Mouse (Mus musculus) right cerebral cortex, adult 18-20 months (tissue): ENCODE data around the gene Wdr62.

Experiments
- DNase-seq: peaks from one replicate; pipeline ENCODE4 v3.0.0; 2022; ENCODE audit warnings: mixed read lengths

The Wdr62 gene

GRCm38 (mm10) chr7:30279951-30280669 lies at the start of gene Wdr62, which contains the start of gene Thap8:
Wdr62 (minus strand) TSS chr7:30280419.
Thap8 (plus strand) TSS chr7:30280094.
- peak; percentile 93 for DNase-seq

- no peak for DNase-seq
These were observed 48.2 kb upstream of the Wdr62 start for GRCm38 (mm10) chr7:30328379-30328778.

- DNase-seq = no peak
These were observed 46.9 kb upstream of the Wdr62 start for GRCm38 (mm10) chr7:30327140-30327539.

GRCm38 (mm10) chr7:30326427-30326826 lies 46.2 kb upstream of the Wdr62 start:
- no peak for DNase-seq

GRCm38 (mm10) chr7:30325364-30325763 lies 45.1 kb upstream of the Wdr62 start:
- no peak for DNase-seq

- DNase-seq = peak; percentile 83
These were observed 44.2 kb upstream of the Wdr62 start for GRCm38 (mm10) chr7:30324300-30324944.

GRCm38 (mm10) chr7:30323795-30324194 lies 43.6 kb upstream of the Wdr62 start, which contains the start of gene Sdhaf1:
Sdhaf1 (minus strand) TSS chr7:30323895.
- DNase-seq = no peak

GRCm38 (mm10) chr7:30322865-30323264 lies 42.6 kb upstream of the Wdr62 start:
- DNase-seq = no peak

- DNase-seq = peak; percentile 99
These were observed 42.1 kb upstream of the Wdr62 start for GRCm38 (mm10) chr7:30322285-30322667.

GRCm38 (mm10) chr7:30321539-30322284 lies 41.5 kb upstream of the Wdr62 start, which contains the start of gene E130208F15Rik:
E130208F15Rik (plus strand) TSS chr7:30321740.
- DNase-seq = peak; percentile 80

- DNase-seq = no peak
These were observed 40.7 kb upstream of the Wdr62 start for GRCm38 (mm10) chr7:30320946-30321345.

- no peak for DNase-seq
These were observed 37.9 kb upstream of the Wdr62 start for GRCm38 (mm10) chr7:30318142-30318541.

- no peak for DNase-seq
These were observed 35.6 kb upstream of the Wdr62 start for GRCm38 (mm10) chr7:30315559-30316529.

GRCm38 (mm10) chr7:30314721-30315155 lies 34.5 kb upstream of the Wdr62 start, which contains the start of gene Syne4:
Syne4 (plus strand) TSS chr7:30314807.
- no peak for DNase-seq

GRCm38 (mm10) chr7:30313666-30314320 lies 33.6 kb upstream of the Wdr62 start:
- no peak for DNase-seq

GRCm38 (mm10) chr7:30310136-30310535 lies 29.9 kb upstream of the Wdr62 start:
- no peak for DNase-seq

- DNase-seq = no peak
These were observed 29.3 kb upstream of the Wdr62 start for GRCm38 (mm10) chr7:30309395-30310129.

- peak; percentile 98 for DNase-seq
These were observed 28.1 kb upstream of the Wdr62 start, which contains the start of gene Alkbh6 for GRCm38 (mm10) chr7:30308076-30309005. Alkbh6 (plus strand) TSS chr7:30308717.

- DNase-seq = no peak
These were observed 26.0 kb upstream of the Wdr62 start for GRCm38 (mm10) chr7:30306083-30306779.
